Mouse (Mus musculus): ENCODE results near the gene Dmxl2. TPM values are rescaled to one million over a fixed set of nuclear protein-coding genes. Genes with fewer than 3 reads are reported as not detected.
A peak's percentile ranks its signal among the peaks of the same experiment; 100 is the strongest.

Dmxl2 gene
- polyA plus RNA-seq (2015; fragmentation: Nextera tagmentation; extraction: Ambion mirVana): 3.6 and 4.0 TPM in 2 replicates

DNA sequence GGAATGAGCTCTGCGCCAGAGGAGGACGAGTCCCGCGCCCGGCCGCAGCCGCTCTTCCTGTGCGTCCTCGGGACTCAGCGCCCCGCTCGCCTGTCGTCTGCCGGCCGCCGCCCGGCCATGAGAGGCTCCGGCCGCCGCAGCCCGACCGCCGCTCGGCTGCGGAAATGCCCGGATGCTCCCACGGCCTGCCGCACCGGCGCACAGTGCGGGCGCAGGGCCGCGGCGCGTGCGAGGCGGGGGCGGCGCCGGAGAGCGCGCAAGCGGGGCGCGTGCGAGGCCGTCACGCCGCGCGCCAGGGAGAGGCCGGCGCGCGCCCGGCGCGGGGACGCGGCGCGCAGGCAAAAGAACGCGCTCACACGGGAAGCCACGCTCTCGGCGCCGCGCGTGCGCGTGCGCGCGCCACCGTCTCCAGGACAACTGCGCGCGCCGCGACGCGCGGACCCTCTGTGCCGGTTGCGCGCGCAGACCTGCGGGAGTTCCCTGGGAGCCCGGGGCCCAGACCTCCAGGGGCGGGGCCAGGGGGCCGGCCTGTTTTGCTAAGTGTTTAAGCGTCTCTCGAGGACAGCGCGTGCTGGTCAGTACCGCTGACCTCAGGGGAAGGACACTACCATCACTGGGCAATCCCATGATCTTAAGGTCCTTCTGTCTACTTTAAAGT lies at the start of gene Dmxl2:
Dmxl2 (minus strand) TSS at position 174 of the 658 bp plus-strand sequence.
- H3K4me3 ChIP-seq (replicated peaks; ENCODE audit: low read length): peak within 1 kb of the TSS; percentile 73
- 0 out of 2 replicates have a peak, but pooled peaks cover 3% of the 10 kb centered on the region for H3K27me3 ChIP-seq (ENCODE audit: control insufficient read depth, insufficient read depth, low read length)
- under 1% methylated on average over 87 of the region's 99 CpGs for WGBS
- H3K27ac ChIP-seq (ENCODE audit: low read length): no peak within 1 kb of the TSS; the same call in 1 of the 2 replicates
- peak within 1 kb of the TSS; percentile 81 for H3K9ac ChIP-seq (ENCODE audit: low read length)
- no peaks in the 10 kb centered on the region for H3K9me3 ChIP-seq (replicated peaks; ENCODE audit: control insufficient read depth, low read length)
- peak; percentile 92 for ATAC-seq (ENCODE audit: insufficient read depth, low FRiP score)
- peak within 1 kb of the TSS; percentile 99 for H3K4me2 ChIP-seq (ENCODE audit: low read depth, low read length)
- H3K4me1 ChIP-seq (ENCODE audit: control insufficient read depth, insufficient read depth, low read length): 0 out of 2 replicates have a peak, but pooled peaks cover 3% of the 10 kb centered on the region
- H3K36me3 ChIP-seq (ENCODE audit: control insufficient read depth, insufficient read depth, low read length): no peaks in the 10 kb centered on the region

DNA sequence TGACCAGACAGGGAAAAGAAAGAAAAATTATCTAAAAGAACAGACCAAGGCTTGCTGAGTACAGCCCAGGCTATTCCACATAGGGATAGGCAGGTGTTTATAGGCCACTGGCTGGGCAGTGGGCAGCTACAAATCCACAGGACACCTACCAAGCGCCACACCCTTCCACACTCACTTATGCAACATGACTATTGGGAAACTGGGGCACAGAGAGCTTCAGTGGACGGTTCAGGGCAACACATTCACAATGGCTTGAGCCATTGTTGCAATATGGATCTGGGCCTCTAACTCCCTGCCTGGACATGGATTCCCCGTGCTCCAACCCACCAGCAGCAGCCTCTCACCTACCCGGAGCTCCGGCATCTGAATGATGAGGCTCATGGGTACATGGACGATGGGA lies 48.0 kb upstream of the Dmxl2 start:
- no peaks in the 10 kb centered on the region for H3K36me3 ChIP-seq (ENCODE audit: control insufficient read depth, insufficient read depth, low read length)
- no peak for ATAC-seq (ENCODE audit: insufficient read depth, low FRiP score)
- H3K27me3 ChIP-seq (ENCODE audit: control insufficient read depth, insufficient read depth, low read length): no peaks in the 10 kb centered on the region
- no peak overlapping the region for H3K4me2 ChIP-seq (ENCODE audit: low read depth, low read length)
- 87% methylated on average over 6 of the region's 6 CpGs for WGBS
- H3K27ac ChIP-seq (ENCODE audit: low read length): no peak overlapping the region
- no peaks in the 10 kb centered on the region for H3K4me1 ChIP-seq (ENCODE audit: control insufficient read depth, insufficient read depth, low read length)
- no peak overlapping the region for H3K9ac ChIP-seq (ENCODE audit: low read length)
- no peaks in the 10 kb centered on the region for H3K9me3 ChIP-seq (replicated peaks; ENCODE audit: control insufficient read depth, low read length)
- H3K4me3 ChIP-seq (replicated peaks; ENCODE audit: low read length): no peak overlapping the region

DNA sequence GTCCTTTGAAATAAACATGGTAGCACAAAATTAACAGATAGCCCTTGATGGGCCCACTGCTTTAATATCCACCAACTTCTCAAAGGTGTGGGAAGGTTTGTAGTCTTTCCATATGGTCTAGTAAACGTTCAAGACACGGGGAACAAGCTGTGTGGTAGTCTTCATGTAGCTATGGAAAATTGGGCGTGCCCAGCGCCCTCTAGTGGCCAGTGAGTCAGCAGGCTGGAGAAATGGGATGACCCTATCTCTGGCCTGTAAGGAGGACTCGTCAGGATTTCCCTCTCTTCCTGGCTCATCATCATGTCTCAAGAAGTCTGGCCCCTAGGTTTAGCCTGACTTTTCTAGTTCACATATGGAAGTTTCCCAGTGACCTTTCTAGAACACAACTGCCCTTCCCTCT lies 46.1 kb upstream of the Dmxl2 start:
- 11% methylated on average over 5 of the region's 5 CpGs for WGBS
- Histone ChIP-seq H3K9ac (ENCODE audit: low read length) (no peak overlapping the region), H3K27ac (ENCODE audit: low read length) (no peak overlapping the region), H3K9me3 (replicated peaks; ENCODE audit: control insufficient read depth, low read length) (no peaks in the 10 kb centered on the region), H3K36me3 (ENCODE audit: control insufficient read depth, insufficient read depth, low read length) (no peaks in the 10 kb centered on the region), H3K27me3 (ENCODE audit: control insufficient read depth, insufficient read depth, low read length) (no peaks in the 10 kb centered on the region), H3K4me3 (replicated peaks; ENCODE audit: low read length) (no peak overlapping the region), H3K4me1 (ENCODE audit: control insufficient read depth, insufficient read depth, low read length) (no peaks in the 10 kb centered on the region), H3K4me2 (ENCODE audit: low read depth, low read length) (no peak overlapping the region)
- ATAC-seq (ENCODE audit: insufficient read depth, low FRiP score): no peak; the same call in 1 of the 2 replicates

DNA sequence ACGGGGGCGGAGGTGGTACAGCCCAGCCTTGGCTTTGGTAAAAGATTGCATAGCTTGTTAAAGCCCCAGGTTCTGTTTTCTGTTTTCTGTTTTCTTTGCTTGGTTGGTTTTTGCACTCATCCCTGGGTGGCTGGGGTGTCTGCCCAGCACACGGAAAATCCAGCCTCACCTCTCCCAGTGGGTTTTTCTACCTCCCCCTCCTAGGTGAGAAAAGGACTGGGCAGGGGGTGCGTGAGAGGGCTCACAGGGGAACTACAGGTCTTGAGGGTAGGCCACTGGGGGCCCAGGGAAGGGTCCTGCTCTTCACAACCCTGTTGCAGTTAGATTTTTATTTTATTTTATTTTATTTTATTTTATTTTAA lies 43.5 kb upstream of the Dmxl2 start:
- no peaks in the 10 kb centered on the region for H3K27me3 ChIP-seq (ENCODE audit: control insufficient read depth, insufficient read depth, low read length)
- no peaks in the 10 kb centered on the region for H3K9me3 ChIP-seq (replicated peaks; ENCODE audit: control insufficient read depth, low read length)
- H3K4me2 ChIP-seq (ENCODE audit: low read depth, low read length): no peak overlapping the region
- WGBS: 82% methylated on average over 4 of the region's 4 CpGs
- no peaks in the 10 kb centered on the region for H3K4me1 ChIP-seq (ENCODE audit: control insufficient read depth, insufficient read depth, low read length)
- H3K4me3 ChIP-seq (replicated peaks; ENCODE audit: low read length): no peak overlapping the region
- H3K27ac ChIP-seq (ENCODE audit: low read length): no peak overlapping the region
- no peak for ATAC-seq (ENCODE audit: insufficient read depth, low FRiP score)
- H3K9ac ChIP-seq (ENCODE audit: low read length): no peak overlapping the region
- no peaks in the 10 kb centered on the region for H3K36me3 ChIP-seq (ENCODE audit: control insufficient read depth, insufficient read depth, low read length)

DNA sequence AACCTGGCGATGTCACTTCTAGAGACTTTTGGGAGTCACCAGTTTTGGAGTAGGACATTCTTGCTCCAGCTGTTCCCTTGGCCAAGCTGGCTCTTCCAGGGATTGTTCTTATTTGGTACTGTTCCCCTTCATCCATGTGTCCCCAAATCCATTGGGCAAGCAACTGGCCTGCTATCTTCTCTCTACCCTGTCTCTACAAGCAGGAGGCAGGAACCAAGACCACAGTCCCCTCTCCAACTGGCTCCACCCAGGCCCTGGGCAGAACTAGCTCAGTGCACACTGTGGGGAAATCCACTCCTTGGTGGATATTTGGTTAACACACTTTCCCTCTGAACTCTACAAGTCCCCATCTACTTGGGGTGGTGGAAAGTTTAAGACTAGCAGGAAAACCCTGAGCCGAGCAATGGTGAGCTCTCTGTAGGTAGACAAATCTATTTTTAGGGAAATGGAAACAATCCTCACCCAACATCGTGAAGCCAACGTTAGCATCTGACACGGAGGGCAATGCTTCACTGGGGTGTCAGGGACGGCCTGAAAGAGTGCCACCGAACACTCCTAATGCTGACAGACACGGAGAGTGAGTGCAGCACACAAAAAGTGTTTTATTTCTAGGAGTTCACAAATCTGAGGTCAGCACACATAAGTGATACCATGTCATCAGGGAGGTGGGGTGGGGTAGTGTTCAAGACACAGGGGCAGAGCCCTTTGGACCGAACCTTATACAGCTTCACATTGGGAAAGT lies 43.0 kb upstream of the Dmxl2 start:
- no peaks in the 10 kb centered on the region for H3K36me3 ChIP-seq (ENCODE audit: control insufficient read depth, insufficient read depth, low read length)
- ATAC-seq (ENCODE audit: insufficient read depth, low FRiP score): no peak
- no peak overlapping the region for H3K27ac ChIP-seq (ENCODE audit: low read length)
- H3K9ac ChIP-seq (ENCODE audit: low read length): no peak overlapping the region
- no peak overlapping the region for H3K4me2 ChIP-seq (ENCODE audit: low read depth, low read length)
- H3K9me3 ChIP-seq (replicated peaks; ENCODE audit: control insufficient read depth, low read length): no peaks in the 10 kb centered on the region
- H3K27me3 ChIP-seq (ENCODE audit: control insufficient read depth, insufficient read depth, low read length): no peaks in the 10 kb centered on the region
- H3K4me1 ChIP-seq (ENCODE audit: control insufficient read depth, insufficient read depth, low read length): no peaks in the 10 kb centered on the region
- no peak overlapping the region for H3K4me3 ChIP-seq (replicated peaks; ENCODE audit: low read length)
- WGBS: 84% methylated on average over 9 of the region's 9 CpGs

DNA sequence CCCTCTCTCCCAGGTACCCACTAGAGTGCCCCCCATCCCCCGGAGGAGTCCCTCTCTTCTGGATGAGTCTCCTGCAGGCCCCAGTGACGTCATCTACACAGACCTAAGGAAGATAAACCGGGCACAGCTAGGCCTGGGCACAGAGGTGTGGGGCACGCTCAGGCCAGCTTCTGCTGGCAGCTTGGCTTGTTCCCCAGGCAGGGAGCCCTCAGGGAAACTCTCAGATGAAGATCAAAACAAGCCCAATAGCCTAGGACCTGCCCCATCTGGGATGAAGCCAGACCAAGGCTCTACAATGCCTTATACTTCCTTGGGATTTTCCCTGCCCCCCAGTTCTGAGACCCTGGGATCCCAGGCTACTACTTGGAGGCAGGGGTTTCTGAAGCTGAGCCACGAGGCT lies 39.4 kb upstream of the Dmxl2 start:
- no peak overlapping the region for H3K4me2 ChIP-seq (ENCODE audit: low read depth, low read length)
- H3K4me3 ChIP-seq (replicated peaks; ENCODE audit: low read length): no peak overlapping the region
- no peaks in the 10 kb centered on the region for H3K27me3 ChIP-seq (ENCODE audit: control insufficient read depth, insufficient read depth, low read length)
- H3K9me3 ChIP-seq (replicated peaks; ENCODE audit: control insufficient read depth, low read length): no peaks in the 10 kb centered on the region
- 73% methylated on average over 5 of the region's 5 CpGs for WGBS
- ATAC-seq (ENCODE audit: insufficient read depth, low FRiP score): no peak
- no peak overlapping the region for H3K9ac ChIP-seq (ENCODE audit: low read length)
- no peak overlapping the region for H3K27ac ChIP-seq (ENCODE audit: low read length)
- H3K36me3 ChIP-seq (ENCODE audit: control insufficient read depth, insufficient read depth, low read length): no peaks in the 10 kb centered on the region
- no peaks in the 10 kb centered on the region for H3K4me1 ChIP-seq (ENCODE audit: control insufficient read depth, insufficient read depth, low read length)

DNA sequence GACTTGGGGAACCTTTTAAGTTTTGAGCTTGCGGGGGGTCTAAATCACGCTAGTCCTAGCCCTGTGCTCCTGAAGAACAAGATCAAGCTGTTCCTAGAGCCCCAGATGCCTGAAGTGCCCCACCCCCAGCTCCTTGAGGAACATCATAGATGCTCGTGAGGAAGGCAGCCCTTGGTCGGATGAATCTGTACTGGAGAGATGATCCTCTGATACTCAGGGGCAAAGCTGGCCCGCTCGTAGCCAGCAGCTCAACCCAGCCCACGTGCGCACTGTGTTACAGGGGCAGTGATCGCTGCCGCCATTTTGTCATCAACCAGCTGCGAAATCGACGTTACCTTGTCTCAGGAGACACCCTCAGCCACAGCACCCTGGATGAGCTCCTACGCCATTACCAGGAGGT lies 37.3 kb upstream of the Dmxl2 start, which contains the start of gene Sh2d7:
Sh2d7 (plus strand) TSS at position 301 of the 400 bp plus-strand sequence.
- no peak within 1 kb of the TSS for H3K4me2 ChIP-seq (ENCODE audit: low read depth, low read length)
- H3K4me1 ChIP-seq (ENCODE audit: control insufficient read depth, insufficient read depth, low read length): no peaks in the 10 kb centered on the region
- H3K27me3 ChIP-seq (ENCODE audit: control insufficient read depth, insufficient read depth, low read length): no peaks in the 10 kb centered on the region
- no peaks in the 10 kb centered on the region for H3K9me3 ChIP-seq (replicated peaks; ENCODE audit: control insufficient read depth, low read length)
- ATAC-seq (ENCODE audit: insufficient read depth, low FRiP score): no peak
- 92% methylated on average over 14 of the region's 14 CpGs for WGBS
- no peak within 1 kb of the TSS for H3K4me3 ChIP-seq (replicated peaks; ENCODE audit: low read length)
- no peaks in the 10 kb centered on the region for H3K36me3 ChIP-seq (ENCODE audit: control insufficient read depth, insufficient read depth, low read length)
- H3K9ac ChIP-seq (ENCODE audit: low read length): no peak within 1 kb of the TSS
- H3K27ac ChIP-seq (ENCODE audit: low read length): no peak within 1 kb of the TSS

DNA sequence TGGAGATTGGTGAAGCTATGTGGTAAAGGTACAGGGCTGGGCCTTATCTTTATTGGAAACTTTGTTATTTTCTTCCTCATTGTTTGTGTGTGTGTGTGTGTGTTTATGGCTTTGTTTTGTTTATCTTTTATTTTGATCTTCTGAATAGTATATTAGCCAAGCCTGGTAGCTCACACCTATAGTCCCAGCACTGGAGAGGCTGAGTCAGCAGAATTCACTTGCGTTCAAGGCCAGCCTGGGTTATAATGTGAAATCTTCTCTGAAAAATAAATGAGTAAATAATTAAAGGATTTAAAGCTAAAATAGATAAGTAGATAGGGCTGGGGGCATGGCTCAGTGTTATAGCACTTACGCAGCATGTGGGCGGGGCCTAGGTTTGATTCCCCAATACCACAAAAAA lies 36.8 kb upstream of the Dmxl2 start:
- Histone ChIP-seq H3K27me3 (ENCODE audit: control insufficient read depth, insufficient read depth, low read length) (no peaks in the 10 kb centered on the region), H3K9ac (ENCODE audit: low read length) (no peak overlapping the region), H3K4me1 (ENCODE audit: control insufficient read depth, insufficient read depth, low read length) (no peaks in the 10 kb centered on the region), H3K36me3 (ENCODE audit: control insufficient read depth, insufficient read depth, low read length) (no peaks in the 10 kb centered on the region), H3K27ac (ENCODE audit: low read length) (no peak overlapping the region), H3K9me3 (replicated peaks; ENCODE audit: control insufficient read depth, low read length) (no peaks in the 10 kb centered on the region), H3K4me2 (ENCODE audit: low read depth, low read length) (no peak overlapping the region), H3K4me3 (replicated peaks; ENCODE audit: low read length) (no peak overlapping the region)
- no peak for ATAC-seq (ENCODE audit: insufficient read depth, low FRiP score)
- WGBS: 96% methylated on average over 3 of the region's 3 CpGs

DNA sequence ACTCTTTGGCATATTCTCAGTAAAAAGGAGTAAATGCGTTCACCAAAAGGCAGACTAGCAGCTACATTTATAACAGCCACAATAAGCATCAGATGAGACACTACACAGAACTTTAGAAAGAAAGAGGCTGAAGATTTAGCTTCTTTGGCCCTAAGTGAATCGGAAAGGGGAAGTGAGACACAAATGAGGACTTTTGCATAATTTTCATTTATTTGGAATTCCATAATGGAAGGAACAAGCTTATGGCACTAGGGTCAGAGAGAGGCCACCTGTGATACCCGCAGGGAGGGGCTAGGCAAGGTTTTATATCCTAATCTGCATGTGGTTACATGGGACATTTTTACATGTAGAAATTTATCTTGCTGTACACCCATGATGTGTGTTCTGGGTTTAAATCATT lies 36.1 kb upstream of the Dmxl2 start:
- no peaks in the 10 kb centered on the region for H3K4me1 ChIP-seq (ENCODE audit: control insufficient read depth, insufficient read depth, low read length)
- H3K4me2 ChIP-seq (ENCODE audit: low read depth, low read length): no peak overlapping the region
- H3K27ac ChIP-seq (ENCODE audit: low read length): no peak overlapping the region
- no peaks in the 10 kb centered on the region for H3K27me3 ChIP-seq (ENCODE audit: control insufficient read depth, insufficient read depth, low read length)
- no peak overlapping the region for H3K4me3 ChIP-seq (replicated peaks; ENCODE audit: low read length)
- no peaks in the 10 kb centered on the region for H3K9me3 ChIP-seq (replicated peaks; ENCODE audit: control insufficient read depth, low read length)
- H3K9ac ChIP-seq (ENCODE audit: low read length): no peak overlapping the region
- no peak for ATAC-seq (ENCODE audit: insufficient read depth, low FRiP score)
- 69% methylated on average over 3 of the region's 3 CpGs for WGBS
- no peaks in the 10 kb centered on the region for H3K36me3 ChIP-seq (ENCODE audit: control insufficient read depth, insufficient read depth, low read length)

Data from stomach, embryonic 16.5 days (tissue).